Mouse (Mus musculus) embryonic fibroblast, embryonic 13.5 days (primary cell): ENCODE results near the gene Calcrl. TPM values are rescaled to one million over a fixed set of nuclear protein-coding genes. Genes with fewer than 3 reads are reported as not detected.

Experiments
- H3K27ac ChIP-seq: 2 replicates; pipeline ENCODE4 v1.5.1; 2012; ENCODE audit warnings: low read length, control low read depth, inconsistent platforms; ENCODE audit not compliant: insufficient read depth
- H3K4me1 ChIP-seq: 2 replicates; pipeline ENCODE4 v1.6.1; 2011; ENCODE audit warnings: low read length; ENCODE audit not compliant: control insufficient read depth, insufficient read depth
- H3K4me3 ChIP-seq: 2 replicates; pipeline ENCODE4 v1.5.1; 2011; ENCODE audit warnings: mild to moderate bottlenecking, control low read depth, low read length; ENCODE audit not compliant: insufficient read depth
- CTCF ChIP-seq: IDR thresholded peaks from 2 replicates; pipeline ENCODE4 v1.5.1; 2011; ENCODE audit warnings: mild to moderate bottlenecking, control low read depth, low read length, moderate library complexity, borderline replicate concordance; ENCODE audit not compliant: insufficient read depth
- POLR2A ChIP-seq: IDR thresholded peaks from 2 replicates; pipeline ENCODE4 v1.6.1; 2011; ENCODE audit warnings: low read depth, mild to moderate bottlenecking, control low read depth, low read length, moderate library complexity
- polyA plus RNA-seq: library from polyadenylated mRNA; stranded (reverse); fragments of >200 nt; gene quantifications from 2 replicates; pipeline ENCODE4 v1.2.4, GENCODE M21; 2011; ENCODE audit warnings: low read depth; ENCODE audit not compliant: missing spikeins, insufficient read length

Calcrl gene
- polyA plus RNA-seq, 1 experiment: 10.3 TPM

DNA sequence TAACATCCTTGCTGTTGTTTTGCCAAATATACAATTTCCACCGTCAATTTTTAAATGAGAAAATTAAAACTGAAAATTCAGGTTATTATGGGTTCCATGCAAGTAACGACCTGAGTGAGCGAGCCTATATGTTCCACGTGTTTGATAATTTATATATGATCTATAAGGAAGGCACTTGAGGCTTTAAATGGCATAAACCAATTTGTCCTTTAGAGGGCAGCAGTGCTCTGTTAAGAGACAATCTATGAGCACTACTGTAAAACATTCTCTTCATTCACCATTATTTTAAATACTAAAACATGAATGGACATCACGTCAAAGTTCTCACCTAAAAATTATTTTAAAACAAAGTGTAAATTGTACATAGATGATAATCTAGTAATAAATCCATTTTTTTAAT lies 28.8 kb upstream of the Calcrl start:
- TF ChIP-seq CTCF (no peak), POLR2A (no peak)
- no peak overlapping the region for H3K27ac ChIP-seq
- no peaks in the 10 kb centered on the region for H3K4me1 ChIP-seq
- no peak overlapping the region for H3K4me3 ChIP-seq

DNA sequence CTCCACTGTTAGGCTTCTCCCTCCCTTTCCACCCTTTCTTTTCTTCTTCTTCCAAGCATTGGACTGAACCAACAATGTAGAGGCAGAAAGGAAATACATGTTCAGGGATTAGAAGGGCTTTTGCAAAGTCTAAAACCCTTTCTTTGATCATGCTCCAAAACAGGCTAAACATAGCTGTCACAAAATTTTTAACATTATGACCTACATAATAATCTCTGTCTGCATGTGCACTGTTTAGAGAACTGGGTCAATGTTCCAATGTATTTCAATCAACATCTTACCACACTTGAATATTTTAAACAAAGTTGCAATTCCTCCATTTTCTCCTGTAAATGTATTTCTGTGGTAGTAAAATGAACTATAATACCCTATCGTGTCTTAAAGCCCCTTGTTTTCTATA lies 20.3 kb upstream of the Calcrl start:
- Histone ChIP-seq H3K4me3 (no peak overlapping the region), H3K27ac (no peak overlapping the region), H3K4me1 (no peaks in the 10 kb centered on the region; the same call in 1 of the 2 replicates)
- no peak for TF ChIP-seq CTCF
- TF ChIP-seq POLR2A: no peak

DNA sequence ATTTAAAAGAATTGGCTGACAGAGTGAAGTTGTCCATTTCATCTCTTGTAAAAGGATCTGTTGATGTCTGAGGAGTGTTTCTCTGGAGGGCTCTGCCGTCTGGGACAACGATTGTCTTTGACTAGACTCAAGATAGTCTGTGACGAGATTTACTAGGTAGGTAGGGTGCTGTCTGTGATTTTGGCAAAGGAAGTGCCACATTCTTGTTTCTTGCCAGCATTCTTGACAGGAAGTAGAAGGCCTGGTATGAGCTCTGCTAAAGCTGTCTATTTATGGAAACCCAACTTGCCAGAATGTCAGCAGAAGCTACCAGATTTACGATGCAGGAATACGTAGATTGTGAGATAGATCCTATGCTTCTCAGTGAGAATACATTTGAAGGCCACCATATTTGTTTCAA lies 16.7 kb upstream of the Calcrl start:
- no peak overlapping the region for H3K4me3 ChIP-seq
- no peak overlapping the region for H3K27ac ChIP-seq
- no peaks in the 10 kb centered on the region; the same call in 1 of the 2 replicates for H3K4me1 ChIP-seq
- TF ChIP-seq CTCF: no peak
- TF ChIP-seq POLR2A: no peak

DNA sequence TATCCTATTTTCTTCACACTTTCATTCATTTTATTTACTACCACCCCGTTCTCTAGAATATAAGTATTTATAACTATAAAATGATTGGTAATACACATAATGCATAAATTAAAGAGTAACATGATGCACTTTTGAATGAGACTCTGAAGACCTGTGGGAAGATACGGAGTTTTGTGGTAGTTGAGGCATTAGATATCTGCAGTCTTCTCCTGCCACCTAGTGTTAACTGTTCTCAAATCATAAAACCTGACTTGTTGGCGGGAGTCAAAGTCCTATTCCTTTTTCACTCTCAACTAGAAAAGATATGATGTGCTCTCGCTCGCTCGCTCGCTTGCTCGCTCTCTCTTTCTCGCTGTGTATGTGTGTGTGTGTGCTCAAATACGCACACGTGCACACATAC lies 4.5 kb upstream of the Calcrl start:
- no peak overlapping the region for H3K27ac ChIP-seq
- no peaks in the 10 kb centered on the region; the same call in 1 of the 2 replicates for H3K4me1 ChIP-seq
- no peak overlapping the region for H3K4me3 ChIP-seq
- TF ChIP-seq CTCF: no peak
- no peak for TF ChIP-seq POLR2A

DNA sequence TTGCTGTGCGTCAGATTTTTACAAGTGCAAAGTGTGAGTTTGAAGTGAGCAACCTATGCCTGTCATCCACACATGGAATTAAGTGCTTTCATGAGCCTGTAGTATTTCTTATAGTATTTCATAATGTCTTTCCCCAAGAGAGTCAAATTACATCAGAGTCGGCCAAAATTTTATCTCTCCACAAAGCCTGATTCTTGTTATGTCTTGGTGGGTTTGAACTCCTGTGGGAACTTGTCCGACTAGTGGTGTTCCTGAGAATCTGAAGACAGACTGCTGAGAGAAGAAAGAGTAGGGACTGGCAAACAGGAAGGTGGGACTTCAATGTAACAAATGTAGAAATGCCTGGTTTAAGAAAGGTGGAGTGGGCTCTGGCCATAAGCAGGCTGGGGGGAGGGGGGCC lies 3.6 kb upstream of the Calcrl start:
- no peak overlapping the region for H3K4me3 ChIP-seq
- H3K4me1 ChIP-seq: no peaks in the 10 kb centered on the region; the same call in 1 of the 2 replicates
- H3K27ac ChIP-seq: no peak overlapping the region
- TF ChIP-seq CTCF: no peak
- no peak for TF ChIP-seq POLR2A

DNA sequence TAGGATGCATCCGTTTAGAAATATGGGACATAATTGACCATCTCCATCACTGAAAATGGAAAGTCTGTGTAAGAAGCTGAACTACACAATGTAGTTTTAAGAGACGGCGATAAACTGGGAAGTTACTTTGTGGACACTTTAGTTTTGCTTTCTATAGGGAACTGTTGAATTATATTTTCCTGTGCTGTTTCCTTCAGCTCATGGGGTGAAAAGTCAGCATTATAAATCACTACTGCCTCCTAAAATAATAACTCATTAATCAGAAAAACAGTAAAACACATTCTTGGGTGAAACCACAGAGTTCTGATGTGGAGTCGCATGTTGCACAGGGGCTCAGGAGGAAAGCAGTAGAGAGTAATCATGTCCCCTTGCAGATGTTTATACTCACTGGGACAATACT lies 1.3 kb upstream of the Calcrl start:
- H3K4me1 ChIP-seq: no peaks in the 10 kb centered on the region; the same call in 1 of the 2 replicates
- no peak for TF ChIP-seq POLR2A
- no peak for TF ChIP-seq CTCF
- no peak overlapping the region for H3K27ac ChIP-seq
- H3K4me3 ChIP-seq: no peak overlapping the region

DNA sequence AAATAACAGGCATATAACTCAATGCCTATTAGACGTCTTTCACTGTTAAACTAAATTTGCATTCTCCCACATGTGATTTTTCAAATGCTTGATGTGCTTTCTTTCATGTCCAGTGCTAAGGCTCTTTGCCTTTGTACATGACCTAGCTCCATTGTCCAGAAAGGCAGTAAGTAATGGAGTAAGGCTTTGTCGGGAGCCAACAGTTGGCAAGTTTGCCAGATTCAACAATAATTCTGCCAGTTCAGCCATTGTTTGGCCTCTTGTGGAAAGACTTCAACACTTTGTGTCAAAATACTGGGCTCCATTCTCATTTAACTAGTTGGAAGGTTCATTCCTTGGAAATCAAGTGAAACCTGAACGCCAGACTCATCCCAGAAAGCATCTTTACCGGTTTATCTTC lies 8.7 kb downstream of the Calcrl start:
- Histone ChIP-seq H3K4me3 (no peak overlapping the region), H3K4me1 (no peaks in the 10 kb centered on the region; the same call in 1 of the 2 replicates), H3K27ac (no peak overlapping the region)
- TF ChIP-seq CTCF (no peak), POLR2A (no peak)

DNA sequence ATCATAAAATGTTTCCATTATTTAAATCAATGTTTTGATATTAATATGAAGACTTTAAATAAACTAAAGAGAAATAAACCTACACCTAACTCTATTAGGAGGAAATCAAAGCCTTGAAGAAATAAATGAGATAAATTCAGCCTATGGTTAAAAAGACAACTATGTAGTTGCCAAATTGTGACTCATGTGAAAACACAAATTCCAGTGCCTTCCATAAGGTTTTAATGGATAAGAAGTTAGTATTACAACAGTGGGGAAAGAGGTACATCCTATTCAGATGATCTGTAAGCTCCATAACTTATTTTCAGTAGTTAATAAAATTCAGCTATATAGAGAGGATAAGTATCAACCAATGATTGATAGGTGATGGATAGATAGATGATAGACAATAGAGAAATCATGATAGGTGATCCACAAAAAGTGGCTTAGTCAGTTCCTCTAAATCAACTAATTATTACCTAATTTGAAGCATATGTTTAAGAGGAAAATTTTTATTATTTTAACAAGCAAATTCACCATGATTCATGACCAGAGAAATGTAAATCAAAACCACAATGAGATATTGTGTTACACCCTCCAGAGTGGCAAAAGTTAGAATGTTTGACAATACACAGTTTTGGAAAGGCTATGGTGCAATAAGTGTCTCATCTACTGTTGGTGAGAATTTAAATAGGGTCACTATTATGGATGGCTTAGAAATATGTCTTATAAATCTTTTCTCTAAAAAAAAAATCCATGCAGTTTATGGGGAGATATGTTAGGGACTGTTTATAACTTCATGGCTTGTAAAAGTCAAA lies 15.2 kb downstream of the Calcrl start:
- TF ChIP-seq POLR2A (no peak), CTCF (no peak)
- Histone ChIP-seq H3K4me3 (no peak overlapping the region), H3K27ac (no peak overlapping the region; the same call in 1 of the 2 replicates), H3K4me1 (peaks cover 2% of the 10 kb centered on the region; the same call in 1 of the 2 replicates)

DNA sequence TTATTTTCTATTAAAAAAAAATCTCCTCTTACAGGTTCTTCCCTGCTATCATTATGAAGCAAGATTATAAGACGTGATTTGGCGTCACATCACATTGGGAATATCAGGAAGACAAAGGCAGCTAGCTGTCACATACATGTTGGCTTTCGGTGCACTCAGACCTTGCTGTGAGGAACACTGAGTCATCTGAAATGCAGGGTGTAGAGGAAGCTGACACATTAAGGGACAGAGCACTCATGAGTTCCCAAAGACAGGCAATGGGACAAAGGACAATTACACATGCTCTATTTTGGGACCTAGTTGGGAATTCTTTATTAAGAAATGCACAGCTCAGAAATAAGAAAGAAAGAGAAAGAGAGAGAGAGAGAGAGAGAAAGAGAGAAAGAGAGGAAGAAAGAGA lies 20.4 kb downstream of the Calcrl start:
- peaks cover 4% of the 10 kb centered on the region; the same call in 1 of the 2 replicates for H3K4me1 ChIP-seq
- TF ChIP-seq POLR2A (no peak), CTCF (no peak)
- no peak overlapping the region for H3K4me3 ChIP-seq
- H3K27ac ChIP-seq: no peak overlapping the region

DNA sequence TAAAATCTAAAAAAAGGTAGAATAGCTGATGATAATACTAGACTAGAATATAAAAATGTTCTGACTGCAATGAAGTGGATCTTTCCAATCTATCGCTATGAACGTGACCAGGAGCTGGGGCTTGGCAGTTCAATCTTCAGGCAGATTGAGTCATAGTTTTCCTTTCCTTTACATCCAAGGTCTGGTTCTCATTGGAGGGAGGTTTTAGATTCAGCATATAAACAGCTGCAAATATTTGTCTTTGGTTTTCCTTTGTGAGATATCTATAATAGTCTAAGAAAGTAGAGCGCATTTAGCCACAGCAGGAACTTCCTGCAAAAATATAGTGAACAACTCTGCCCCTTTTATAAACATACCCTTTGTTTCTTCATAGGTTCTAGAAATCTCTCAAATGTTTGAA lies 22.5 kb downstream of the Calcrl start:
- Histone ChIP-seq H3K4me3 (no peak overlapping the region), H3K4me1 (peaks cover 2% of the 10 kb centered on the region; the same call in 1 of the 2 replicates), H3K27ac (no peak overlapping the region)
- TF ChIP-seq POLR2A (no peak), CTCF (no peak)
